Mouse (Mus musculus) naive thymus-derived CD4-positive, alpha-beta T cell, adult 5 months (primary cell): ENCODE data around the gene Dusp14. TPM values are rescaled to one million over a fixed set of nuclear protein-coding genes. Genes with fewer than 3 reads are reported as not detected.

Source experiments
- polyA plus RNA-seq: library from polyadenylated mRNA; unstranded; fragments of 100-300 nt; shearing (Covaris generic); gene quantifications from one replicate; pipeline ENCODE4 v1.2.1, GENCODE M21; 2017

The Dusp14 gene
- not detected for polyA plus RNA-seq

GRCm38 (mm10) chr11:84069034-84069370 lies at the start of gene Dusp14:
Gene Dusp14 (minus strand): TSS chr11:84069261.

Other genes starting within 250 kb of the Dusp14 start
- gene Hnf1b, start 219.2 kb downstream of the Dusp14 start, polyA plus RNA-seq: not detected
- 63.1 TPM for gene Ddx52, start 127.2 kb downstream of the Dusp14 start, polyA plus RNA-seq
- 46.5 TPM for gene Synrg, start 104.8 kb downstream of the Dusp14 start, polyA plus RNA-seq
- gene Tada2a, start 60.3 kb upstream of the Dusp14 start, polyA plus RNA-seq: 8.0 TPM
- 9.4 TPM for gene Acaca, start 60.4 kb upstream of the Dusp14 start, polyA plus RNA-seq
- not detected for gene Gm11437, start 98.2 kb upstream of the Dusp14 start, polyA plus RNA-seq